Mouse (Mus musculus): ENCODE measurements at regions not wholly inside any gene's neighbourhood (a gene's known extent, or its start where the extent isn't known, plus 50 kb on each side); places are given as distances from the start of the nearest gene placed in this dataset.

- no peaks in the 10 kb centered on the region for H3K36me3 ChIP-seq
- H3K4me1 ChIP-seq (replicated peaks): no peaks in the 10 kb centered on the region
- no peak overlapping the region for H3K4me3 ChIP-seq
- WGBS: 78% methylated on average over 3 of the region's 3 CpGs
- DNase-seq (ENCODE audit: low spot score): no peak
- H3K27me3 ChIP-seq (ENCODE audit: insufficient read depth, poor library complexity, severe bottlenecking): no peaks in the 10 kb centered on the region
- H3K27ac ChIP-seq: no peak overlapping the region
- no peaks in the 10 kb centered on the region for H3K9me3 ChIP-seq
Observed at GRCm38 (mm10) chr9:43594814-43595213, 149.0 kb upstream of the Nectin1 start.

- Histone ChIP-seq H3K4me1 (replicated peaks) (no peaks in the 10 kb centered on the region), H3K4me3 (no peak overlapping the region), H3K9me3 (no peaks in the 10 kb centered on the region), H3K36me3 (no peaks in the 10 kb centered on the region), H3K27me3 (ENCODE audit: insufficient read depth, poor library complexity, severe bottlenecking) (no peaks in the 10 kb centered on the region), H3K27ac (no peak overlapping the region)
- no peak for DNase-seq (ENCODE audit: low spot score)
- WGBS: 84% methylated on average over 4 of the region's 4 CpGs
Observed at GRCm38 (mm10) chr9:43595461-43595860, 148.3 kb upstream of the Nectin1 start.

- Histone ChIP-seq H3K27ac (no peak overlapping the region), H3K9me3 (no peaks in the 10 kb centered on the region), H3K27me3 (ENCODE audit: insufficient read depth, poor library complexity, severe bottlenecking) (no peaks in the 10 kb centered on the region), H3K4me3 (no peak overlapping the region), H3K36me3 (no peaks in the 10 kb centered on the region), H3K4me1 (replicated peaks) (no peaks in the 10 kb centered on the region)
- no peak for DNase-seq (ENCODE audit: low spot score)
- 71% methylated on average over 2 of the region's 2 CpGs for WGBS
Observed at GRCm38 (mm10) chr9:43600396-43600795, 143.4 kb upstream of the Nectin1 start.

GRCm38 (mm10) chr9:43617632-43618031, 126.2 kb upstream of the Nectin1 start:
- WGBS: 37% methylated on average over 12 of the region's 12 CpGs
- peak; percentile 48 for DNase-seq (ENCODE audit: low spot score)

DNA sequence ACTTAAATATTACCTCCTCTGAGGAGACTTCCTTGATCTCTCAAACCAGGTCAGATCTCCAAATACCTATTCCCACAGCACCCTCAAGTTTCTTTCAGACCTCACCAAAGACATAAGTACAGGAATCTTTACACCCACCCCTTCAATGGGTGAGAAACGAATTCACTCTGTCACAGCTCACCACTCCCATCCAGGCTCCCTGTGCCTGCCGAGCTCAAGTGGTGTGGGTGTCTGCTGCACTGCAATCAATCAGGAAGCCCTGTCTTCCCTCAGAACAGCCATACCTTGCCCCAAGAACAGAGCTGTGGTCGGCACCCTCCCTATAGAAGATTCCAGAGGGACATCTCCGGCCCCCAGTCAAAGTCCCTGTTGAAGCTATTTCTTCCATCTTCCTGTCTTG, 116.2 kb upstream of the Nectin1 start:
- Histone ChIP-seq H3K4me3 (no peak overlapping the region), H3K36me3 (no peaks in the 10 kb centered on the region), H3K4me1 (replicated peaks) (peaks cover 4% of the 10 kb centered on the region; the same call in 1 of the 2 replicates), H3K27me3 (ENCODE audit: insufficient read depth, poor library complexity, severe bottlenecking) (peaks cover 9% of the 10 kb centered on the region; the same call in 1 of the 2 replicates), H3K27ac (no peak overlapping the region), H3K9me3 (no peaks in the 10 kb centered on the region)
- 75% methylated on average over 4 of the region's 4 CpGs for WGBS
- DNase-seq (ENCODE audit: low spot score): no peak

More at GRCm38 (mm10) chr9:43617632-43618031, 126.2 kb upstream of the Nectin1 start:
- peaks cover 16% of the 10 kb centered on the region; the same call in 1 of the 2 replicates for H3K4me1 ChIP-seq (replicated peaks)
- peaks cover 46% of the 10 kb centered on the region for H3K27me3 ChIP-seq (ENCODE audit: insufficient read depth, poor library complexity, severe bottlenecking)
- 0 out of 2 replicates have a peak overlapping the region, but pooled peaks have one; percentile 6 for H3K4me3 ChIP-seq
- no peaks in the 10 kb centered on the region for H3K9me3 ChIP-seq
- no peak overlapping the region for H3K27ac ChIP-seq
- H3K36me3 ChIP-seq: no peaks in the 10 kb centered on the region

GRCm38 (mm10) chr9:43628786-43629185, 115.0 kb upstream of the Nectin1 start:
- H3K27me3 ChIP-seq (ENCODE audit: insufficient read depth, poor library complexity, severe bottlenecking): peaks cover 2% of the 10 kb centered on the region; the same call in 1 of the 2 replicates
- H3K4me3 ChIP-seq: no peak overlapping the region
- WGBS: 42% methylated on average over 11 of the region's 11 CpGs
- DNase-seq (ENCODE audit: low spot score): no peak
- no peak overlapping the region for H3K27ac ChIP-seq
- H3K9me3 ChIP-seq: no peaks in the 10 kb centered on the region
- H3K36me3 ChIP-seq: no peaks in the 10 kb centered on the region
- peaks cover 6% of the 10 kb centered on the region; the same call in 1 of the 2 replicates for H3K4me1 ChIP-seq (replicated peaks)

DNA sequence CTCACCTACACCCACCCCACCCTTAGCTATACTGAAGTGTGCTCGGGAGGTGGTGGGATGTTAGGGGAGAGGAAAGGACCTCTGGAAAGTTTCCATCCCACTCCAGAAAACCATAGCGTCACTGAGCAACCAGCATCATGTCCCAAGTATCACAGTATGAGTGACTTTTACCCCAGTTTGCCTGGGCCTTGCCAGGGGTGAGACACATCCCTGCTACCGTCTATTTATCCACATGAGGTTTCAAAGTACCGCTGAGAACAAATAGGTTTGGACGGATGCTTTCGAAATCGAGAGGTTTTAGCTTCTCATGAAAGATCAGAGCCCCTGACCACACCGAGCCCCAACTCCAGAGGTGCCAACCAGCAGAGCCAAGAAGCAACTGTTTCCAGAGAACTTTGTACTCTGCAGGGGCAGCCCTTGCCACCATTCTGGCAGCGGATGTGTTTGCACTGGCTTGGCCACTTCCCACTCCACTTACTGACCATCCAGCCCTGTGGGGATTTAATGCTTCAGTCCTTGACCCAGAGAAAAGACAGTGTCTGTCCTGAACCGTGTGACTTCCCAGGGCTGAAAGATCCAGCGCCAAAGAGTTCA, 107.3 kb upstream of the Nectin1 start:
- H3K27me3 ChIP-seq (ENCODE audit: insufficient read depth, poor library complexity, severe bottlenecking): no peaks in the 10 kb centered on the region
- no peaks in the 10 kb centered on the region for H3K9me3 ChIP-seq
- H3K4me3 ChIP-seq: no peak overlapping the region
- peaks cover 10% of the 10 kb centered on the region for H3K4me1 ChIP-seq (replicated peaks)
- H3K27ac ChIP-seq: no peak overlapping the region
- DNase-seq (ENCODE audit: low spot score): no peak
- no peaks in the 10 kb centered on the region for H3K36me3 ChIP-seq
- 87% methylated on average over 11 of the region's 11 CpGs for WGBS

GRCm38 (mm10) chr9:43658186-43658585, 85.6 kb upstream of the Nectin1 start:
- no peak for DNase-seq (ENCODE audit: low spot score)
- Histone ChIP-seq H3K4me1 (replicated peaks) (peaks cover 26% of the 10 kb centered on the region), H3K36me3 (no peaks in the 10 kb centered on the region), H3K27ac (no peak overlapping the region), H3K27me3 (ENCODE audit: insufficient read depth, poor library complexity, severe bottlenecking) (no peaks in the 10 kb centered on the region), H3K4me3 (no peak overlapping the region), H3K9me3 (no peaks in the 10 kb centered on the region)
- 71% methylated on average over 3 of the region's 3 CpGs for WGBS

- Histone ChIP-seq H3K36me3 (no peaks in the 10 kb centered on the region), H3K27me3 (ENCODE audit: insufficient read depth, poor library complexity, severe bottlenecking) (no peaks in the 10 kb centered on the region), H3K9me3 (no peaks in the 10 kb centered on the region), H3K27ac (no peak overlapping the region), H3K4me3 (no peak overlapping the region), H3K4me1 (replicated peaks) (peaks cover 26% of the 10 kb centered on the region)
- DNase-seq (ENCODE audit: low spot score): no peak
- 65% methylated on average over 6 of the region's 6 CpGs for WGBS
Observed at GRCm38 (mm10) chr9:43659237-43659636, 84.5 kb upstream of the Nectin1 start.

DNA sequence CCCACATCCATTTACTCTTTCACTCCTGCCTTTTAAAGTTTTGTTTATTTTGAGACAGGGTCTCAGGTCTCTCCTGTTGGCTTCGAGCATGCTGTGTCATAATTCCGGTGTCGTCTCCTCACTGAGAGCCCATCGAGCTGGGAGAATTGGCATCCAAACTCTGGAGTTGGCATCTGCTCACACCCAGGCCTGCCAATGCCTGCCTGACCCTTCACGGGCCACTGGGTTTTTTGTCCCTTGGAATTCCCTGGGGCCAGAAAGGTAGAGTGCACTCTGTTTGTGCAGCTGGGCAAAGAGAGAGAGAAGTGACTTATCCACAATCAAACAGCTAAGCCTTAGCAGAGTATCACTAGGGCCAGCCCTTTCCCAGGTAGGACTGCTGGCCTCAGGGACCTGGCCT, 83.6 kb upstream of the Nectin1 start:
- H3K27me3 ChIP-seq (ENCODE audit: insufficient read depth, poor library complexity, severe bottlenecking): no peaks in the 10 kb centered on the region
- H3K36me3 ChIP-seq: no peaks in the 10 kb centered on the region
- no peak for DNase-seq (ENCODE audit: low spot score)
- peaks cover 26% of the 10 kb centered on the region for H3K4me1 ChIP-seq (replicated peaks)
- no peaks in the 10 kb centered on the region for H3K9me3 ChIP-seq
- WGBS: 81% methylated on average over 5 of the region's 5 CpGs
- peak overlapping the region; percentile 72 for H3K27ac ChIP-seq
- H3K4me3 ChIP-seq: no peak overlapping the region

- Histone ChIP-seq H3K4me3 (no peak overlapping the region), H3K9me3 (no peaks in the 10 kb centered on the region), H3K27me3 (ENCODE audit: insufficient read depth, poor library complexity, severe bottlenecking) (no peaks in the 10 kb centered on the region), H3K36me3 (no peaks in the 10 kb centered on the region), H3K4me1 (replicated peaks) (peaks cover 26% of the 10 kb centered on the region), H3K27ac (peak overlapping the region; percentile 72)
- 53% methylated on average over 11 of the region's 11 CpGs for WGBS
- peak; percentile 40 for DNase-seq (ENCODE audit: low spot score)
Observed at GRCm38 (mm10) chr9:43660896-43661563, 82.8 kb upstream of the Nectin1 start.

DNA sequence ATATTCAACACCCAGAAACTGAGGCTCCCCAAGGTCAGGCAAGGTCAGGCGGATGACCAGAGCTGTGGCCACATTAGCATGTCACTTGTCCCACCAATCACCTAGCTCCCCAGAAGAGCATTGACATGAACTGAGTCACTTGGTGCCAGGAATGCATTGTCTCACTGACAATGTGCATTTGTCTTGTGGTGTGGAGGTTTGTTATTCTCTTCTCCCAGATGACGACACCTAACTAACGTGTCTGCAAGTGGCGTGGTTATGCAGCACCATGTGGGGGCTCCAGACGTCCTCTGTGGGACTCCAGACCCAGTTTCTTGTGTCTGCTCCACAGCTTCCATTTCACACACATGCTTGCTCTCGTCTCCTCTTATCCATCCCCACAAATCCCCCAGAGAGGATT, 82.1 kb upstream of the Nectin1 start:
- H3K27ac ChIP-seq: peak overlapping the region; percentile 72
- 65% methylated on average over 6 of the region's 6 CpGs for WGBS
- no peaks in the 10 kb centered on the region for H3K36me3 ChIP-seq
- DNase-seq (ENCODE audit: low spot score): no peak
- H3K27me3 ChIP-seq (ENCODE audit: insufficient read depth, poor library complexity, severe bottlenecking): no peaks in the 10 kb centered on the region
- no peak overlapping the region for H3K4me3 ChIP-seq
- H3K9me3 ChIP-seq: no peaks in the 10 kb centered on the region
- peaks cover 26% of the 10 kb centered on the region for H3K4me1 ChIP-seq (replicated peaks)

DNA sequence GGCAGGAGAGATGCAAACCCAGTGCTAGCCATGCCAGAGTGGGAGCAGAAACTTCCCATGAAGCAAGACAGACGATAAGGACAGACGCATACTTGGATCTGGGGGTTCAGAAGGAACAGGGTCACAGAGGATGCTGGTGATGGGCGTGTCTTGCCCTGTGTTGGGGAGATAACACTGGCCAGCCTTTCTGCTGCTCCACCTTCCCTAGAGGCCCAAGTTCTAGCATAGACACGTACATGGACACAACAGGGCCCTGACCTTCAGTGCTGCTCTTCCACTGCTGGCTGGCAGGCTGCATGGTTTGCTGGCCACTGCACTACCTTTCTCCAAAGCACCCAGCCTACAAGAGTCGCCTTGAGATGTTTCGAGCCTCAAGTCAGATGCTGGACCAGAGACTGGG, 76.4 kb upstream of the Nectin1 start:
- Histone ChIP-seq H3K9me3 (no peaks in the 10 kb centered on the region), H3K27me3 (ENCODE audit: insufficient read depth, poor library complexity, severe bottlenecking) (no peaks in the 10 kb centered on the region), H3K36me3 (no peaks in the 10 kb centered on the region), H3K27ac (no peak overlapping the region), H3K4me3 (no peak overlapping the region), H3K4me1 (replicated peaks) (peaks cover 11% of the 10 kb centered on the region)
- DNase-seq (ENCODE audit: low spot score): no peak
- WGBS: 87% methylated on average over 6 of the region's 6 CpGs

Measured in hindbrain, embryonic 10.5 days (tissue).